Mouse (Mus musculus) stomach, embryonic 16.5 days (tissue): ENCODE measurements around the gene C130032M10Rik. TPM values are rescaled to one million over a fixed set of nuclear protein-coding genes. Genes with fewer than 3 reads are reported as not detected.

Experiments used
- ATAC-seq: fragments of 200-750 bp; cut with Nextera tagmentation; 2 replicates; pipeline ENCODE4 v1.8.0; 2017; ENCODE audit warnings: moderate number of reproducible peaks, moderate TSS enrichment; ENCODE audit not compliant: insufficient read depth, low FRiP score
- H3K27ac ChIP-seq: fragments of 300-500 bp; sonication (generic); 2 replicates; pipeline ENCODE4 v1.5.1; 2014; ENCODE audit warnings: low read length
- H3K27me3 ChIP-seq: fragments of 300-500 bp; sonication (generic); 2 replicates; pipeline ENCODE4 v1.6.1; 2014; ENCODE audit warnings: low read length, control low read depth, mixed read lengths; ENCODE audit not compliant: control insufficient read depth, insufficient read depth
- H3K36me3 ChIP-seq: fragments of 300-500 bp; sonication (generic); 2 replicates; pipeline ENCODE4 v1.6.1; 2014; ENCODE audit warnings: low read length; ENCODE audit not compliant: control insufficient read depth, insufficient read depth
- H3K4me1 ChIP-seq: fragments of 300-500 bp; sonication (generic); 2 replicates; pipeline ENCODE4 v1.6.1; 2014; ENCODE audit warnings: low read length, control low read depth, mixed read lengths; ENCODE audit not compliant: control insufficient read depth, insufficient read depth
- H3K4me2 ChIP-seq: fragments of 300-500 bp; sonication (generic); 2 replicates; pipeline ENCODE4 v1.6.1; 2014; ENCODE audit warnings: low read depth, low read length, mixed read lengths
- H3K4me3 ChIP-seq: fragments of 300-500 bp; sonication (generic); replicated peaks from 2 replicates; pipeline ENCODE4 v1.5.1; 2014; ENCODE audit warnings: mild to moderate bottlenecking, low read length
- H3K9ac ChIP-seq: fragments of 300-500 bp; sonication (generic); 2 replicates; pipeline ENCODE4 v1.6.1; 2014; ENCODE audit warnings: low read length
- H3K9me3 ChIP-seq: fragments of 300-500 bp; sonication (generic); replicated peaks from 2 replicates; pipeline ENCODE4 v1.6.1; 2016; ENCODE audit warnings: low read length, control low read depth; ENCODE audit not compliant: control insufficient read depth
- WGBS: fragments of 180-500 bp; shearing (Covaris S2); extraction: QIAGEN DNeasy Blood & Tissue Kit; methylation state at CpG from one replicate; pipeline ENCODE4 v1.1.7; 2014; 5-methylcytosine and 5-hydroxymethylcytosine counted together
- polyA plus RNA-seq: library from polyadenylated mRNA; unstranded; fragments of >200 nt; fragmentation: Nextera tagmentation; extraction: Ambion mirVana; gene quantifications from 2 replicates; pipeline ENCODE4 v1.2.1, GENCODE M21; 2015

Gene C130032M10Rik
- 0.19 TPM in 1 of 2 replicates, not detected in the other for polyA plus RNA-seq

- H3K9ac ChIP-seq = no peak within 1 kb of the TSS
- H3K9me3 ChIP-seq = peaks cover 21% of the 10 kb centered on the region
Observed at GRCm38 (mm10) chr9:114515364-114515763, at the start of gene C130032M10Rik. Gene C130032M10Rik (plus strand): TSS chr9:114515697.

GRCm38 (mm10) chr9:114466871-114467270 is 48.6 kb upstream of the C130032M10Rik start:
- no peaks in the 10 kb centered on the region; the same call in 1 of the 2 replicates for H3K36me3 ChIP-seq

More at GRCm38 (mm10) chr9:114515364-114515763, at the start of gene C130032M10Rik:
- Histone ChIP-seq H3K36me3 (peaks cover 18% of the 10 kb centered on the region), H3K4me2 (no peak within 1 kb of the TSS), H3K27me3 (no peaks in the 10 kb centered on the region), H3K4me1 (no peaks in the 10 kb centered on the region), H3K27ac (no peak within 1 kb of the TSS), H3K4me3 (no peak within 1 kb of the TSS)
- no peak for ATAC-seq
- WGBS = 72% methylated on average over 11 of the region's 11 CpGs

DNA sequence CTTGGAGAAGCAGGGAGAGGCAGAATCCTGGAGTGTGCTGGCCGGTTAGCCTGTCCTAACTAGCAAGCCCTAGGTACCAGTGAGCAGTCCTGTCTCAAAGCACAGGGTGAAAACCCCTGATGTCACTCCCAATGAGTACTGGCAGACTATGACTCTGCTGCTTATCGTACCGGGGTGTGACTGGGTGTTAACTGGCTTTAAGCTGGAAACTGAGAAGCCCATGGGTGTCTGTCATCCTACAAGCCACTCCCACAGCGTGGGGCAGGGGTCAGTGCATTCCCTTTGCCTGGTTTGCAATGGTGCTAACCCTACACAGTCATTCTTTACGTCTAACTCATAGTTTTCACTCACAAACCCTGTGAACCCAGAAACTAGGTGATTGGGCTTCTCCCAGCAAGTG is 47.3 kb upstream of the C130032M10Rik start:
- Histone ChIP-seq H3K36me3 (no peaks in the 10 kb centered on the region), H3K27ac (no peak overlapping the region), H3K4me2 (no peak overlapping the region), H3K9ac (no peak overlapping the region), H3K4me3 (no peak overlapping the region), H3K9me3 (no peaks in the 10 kb centered on the region; the same call in 1 of the 2 replicates), H3K4me1 (no peaks in the 10 kb centered on the region), H3K27me3 (no peaks in the 10 kb centered on the region)
- 75% methylated on average over 5 of the region's 5 CpGs for WGBS
- no peak for ATAC-seq

More at GRCm38 (mm10) chr9:114466871-114467270, 48.6 kb upstream of the C130032M10Rik start:
- 67% methylated on average over 7 of the region's 7 CpGs for WGBS
- Histone ChIP-seq H3K9me3 (no peaks in the 10 kb centered on the region; the same call in 1 of the 2 replicates), H3K27ac (no peak overlapping the region), H3K9ac (no peak overlapping the region), H3K4me1 (no peaks in the 10 kb centered on the region), H3K27me3 (no peaks in the 10 kb centered on the region), H3K4me2 (no peak overlapping the region), H3K4me3 (no peak overlapping the region)
- no peak for ATAC-seq

GRCm38 (mm10) chr9:114468701-114469100 is 46.8 kb upstream of the C130032M10Rik start:
- H3K4me1 ChIP-seq = no peaks in the 10 kb centered on the region
- no peaks in the 10 kb centered on the region for H3K36me3 ChIP-seq
- WGBS = 93% methylated on average over 4 of the region's 4 CpGs
- H3K4me3 ChIP-seq = no peak overlapping the region
- no peak overlapping the region for H3K9ac ChIP-seq
- H3K27me3 ChIP-seq = no peaks in the 10 kb centered on the region
- ATAC-seq = no peak
- H3K9me3 ChIP-seq = no peaks in the 10 kb centered on the region; the same call in 1 of the 2 replicates
- H3K4me2 ChIP-seq = no peak overlapping the region
- H3K27ac ChIP-seq = no peak overlapping the region

DNA sequence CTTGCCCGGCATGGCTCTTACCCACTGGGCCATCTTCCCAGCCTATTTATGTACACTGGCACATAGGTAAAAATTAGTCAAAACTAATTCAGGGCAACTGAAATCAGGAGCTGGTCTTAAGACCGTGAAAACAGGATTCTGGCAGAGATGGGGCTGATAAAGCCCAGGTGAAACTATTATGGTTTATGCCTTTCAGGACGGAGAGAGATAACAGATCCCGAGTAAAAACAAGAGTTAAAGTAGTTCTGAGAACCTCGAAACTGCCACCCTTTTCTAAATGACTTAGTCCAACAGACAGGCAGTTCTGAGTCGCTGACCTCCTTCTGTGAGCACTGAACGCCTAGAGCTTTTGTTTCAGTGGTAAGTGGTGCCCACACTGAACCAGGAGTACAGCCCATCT is 43.6 kb upstream of the C130032M10Rik start:
- Histone ChIP-seq H3K4me3 (no peak overlapping the region), H3K27me3 (no peaks in the 10 kb centered on the region), H3K4me1 (no peaks in the 10 kb centered on the region), H3K36me3 (no peaks in the 10 kb centered on the region), H3K9ac (no peak overlapping the region), H3K27ac (no peak overlapping the region), H3K4me2 (no peak overlapping the region), H3K9me3 (no peaks in the 10 kb centered on the region; the same call in 1 of the 2 replicates)
- ATAC-seq = no peak
- WGBS = 70% methylated on average over 7 of the region's 7 CpGs

- ATAC-seq = no peak
- Histone ChIP-seq H3K9me3 (no peaks in the 10 kb centered on the region), H3K27me3 (no peaks in the 10 kb centered on the region), H3K4me2 (no peak overlapping the region), H3K4me3 (no peak overlapping the region), H3K9ac (no peak overlapping the region), H3K4me1 (no peaks in the 10 kb centered on the region), H3K27ac (no peak overlapping the region), H3K36me3 (no peaks in the 10 kb centered on the region)
- 91% methylated on average over 9 of the region's 9 CpGs for WGBS
Observed at GRCm38 (mm10) chr9:114477019-114477418, 38.5 kb upstream of the C130032M10Rik start.

GRCm38 (mm10) chr9:114480940-114481339 is 34.6 kb upstream of the C130032M10Rik start:
- H3K9me3 ChIP-seq = no peaks in the 10 kb centered on the region
- WGBS = 73% methylated on average over 3 of the region's 3 CpGs
- no peaks in the 10 kb centered on the region for H3K27me3 ChIP-seq
- H3K36me3 ChIP-seq = no peaks in the 10 kb centered on the region
- no peak overlapping the region for H3K9ac ChIP-seq
- no peak for ATAC-seq
- no peak overlapping the region for H3K27ac ChIP-seq
- no peak overlapping the region for H3K4me2 ChIP-seq
- H3K4me3 ChIP-seq = no peak overlapping the region
- H3K4me1 ChIP-seq = no peaks in the 10 kb centered on the region

- H3K4me2 ChIP-seq = no peak overlapping the region
- ATAC-seq = no peak
- no peaks in the 10 kb centered on the region for H3K27me3 ChIP-seq
- H3K9ac ChIP-seq = no peak overlapping the region
- H3K9me3 ChIP-seq = no peaks in the 10 kb centered on the region
- H3K4me1 ChIP-seq = no peaks in the 10 kb centered on the region
- WGBS = 69% methylated on average over 5 of the region's 5 CpGs
- no peaks in the 10 kb centered on the region for H3K36me3 ChIP-seq
- no peak overlapping the region for H3K4me3 ChIP-seq
- H3K27ac ChIP-seq = no peak overlapping the region
Observed at GRCm38 (mm10) chr9:114484771-114485170, 30.7 kb upstream of the C130032M10Rik start.

DNA sequence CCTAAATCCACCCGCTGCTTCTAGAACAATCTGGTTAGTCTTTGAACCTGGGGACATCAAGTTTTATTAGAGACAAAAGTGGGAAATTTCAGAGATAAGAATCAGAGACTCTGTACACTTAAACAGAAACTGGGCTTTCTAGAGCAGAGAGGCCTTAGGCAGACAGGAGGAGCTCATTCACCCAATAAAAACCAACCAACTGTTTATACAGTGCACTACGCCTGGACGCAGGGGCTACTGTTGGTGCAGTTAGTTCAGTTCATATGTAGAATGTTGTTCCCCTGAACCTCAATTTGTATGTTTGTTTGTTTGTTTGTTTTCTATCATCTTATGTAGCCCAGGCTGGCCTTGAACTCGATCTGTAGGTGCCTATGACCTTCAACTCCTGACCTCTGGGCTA is 28.7 kb upstream of the C130032M10Rik start:
- 70% methylated on average over 4 of the region's 4 CpGs for WGBS
- H3K9ac ChIP-seq = no peak overlapping the region
- H3K27ac ChIP-seq = no peak overlapping the region
- H3K36me3 ChIP-seq = no peaks in the 10 kb centered on the region
- no peak overlapping the region for H3K4me3 ChIP-seq
- no peaks in the 10 kb centered on the region for H3K9me3 ChIP-seq
- H3K27me3 ChIP-seq = no peaks in the 10 kb centered on the region
- no peak for ATAC-seq
- no peaks in the 10 kb centered on the region for H3K4me1 ChIP-seq
- H3K4me2 ChIP-seq = no peak overlapping the region
